Mouse (Mus musculus): ENCODE data around the gene Emilin3. TPM values are rescaled to one million over a fixed set of nuclear protein-coding genes. Genes with fewer than 3 reads are reported as not detected.

Emilin3 gene
- total RNA-seq, 2 experiments from 2014 or later: 0.28 to 0.29 TPM

- no peak for TF ChIP-seq CTCF (conservative IDR thresholded peaks at IDR 0.05)
- peak in 1 of 2 experiments; percentile 23 for DNase-seq (ENCODE audit: low spot score in 2 of 2)
- H3K27ac ChIP-seq: peak within 1 kb of the TSS; percentile 73
- H3K4me3 ChIP-seq: peak within 1 kb of the TSS; percentile 6; the same call in 1 of the 2 replicates
Observed at GRCm38 (mm10) chr2:160880453-160881195, 31.5 kb downstream of the Emilin3 start, which contains the start of gene Lpin3. Lpin3 (plus strand) TSS chr2:160880670.

- DNase-seq (ENCODE audit: low spot score in 2 of 2): no peak
- H3K27ac ChIP-seq: no peak overlapping the region
- H3K4me3 ChIP-seq: no peak overlapping the region
- TF ChIP-seq CTCF (conservative IDR thresholded peaks at IDR 0.05): peak; percentile 72
Observed at GRCm38 (mm10) chr2:160876115-160876514, 36.0 kb downstream of the Emilin3 start.

GRCm38 (mm10) chr2:160874231-160874877 is 37.8 kb downstream of the Emilin3 start:
- Histone ChIP-seq H3K27ac (peak overlapping the region; percentile 99), H3K4me3 (no peak overlapping the region)
- DNase-seq (ENCODE audit: low spot score in 2 of 2): no peak
- TF ChIP-seq CTCF (conservative IDR thresholded peaks at IDR 0.05): no peak

GRCm38 (mm10) chr2:160872890-160873382 is 39.2 kb downstream of the Emilin3 start, which contains the start of gene Zhx3:
Zhx3 (minus strand) TSS chr2:160872998.
- peak; percentile 89 to 90 for DNase-seq (ENCODE audit: low spot score in 2 of 2)
- Histone ChIP-seq H3K27ac (peak within 1 kb of the TSS; percentile 99), H3K4me3 (peak within 1 kb of the TSS; percentile 97)
- TF ChIP-seq CTCF (conservative IDR thresholded peaks at IDR 0.05): no peak

- Histone ChIP-seq H3K27ac (peak overlapping the region; percentile 99), H3K4me3 (peak overlapping the region; percentile 97)
- DNase-seq (ENCODE audit: low spot score in 2 of 2): peak; percentile 64 to 67
- no peak for TF ChIP-seq CTCF (conservative IDR thresholded peaks at IDR 0.05)
Observed at GRCm38 (mm10) chr2:160872395-160872794, 39.7 kb downstream of the Emilin3 start.

GRCm38 (mm10) chr2:160871310-160871709 is 40.8 kb downstream of the Emilin3 start:
- H3K4me3 ChIP-seq: peak overlapping the region; percentile 97
- H3K27ac ChIP-seq: peak overlapping the region; percentile 99
- DNase-seq (ENCODE audit: low spot score in 2 of 2): no peak
- no peak for TF ChIP-seq CTCF (conservative IDR thresholded peaks at IDR 0.05)

GRCm38 (mm10) chr2:160869446-160869845 is 42.7 kb downstream of the Emilin3 start:
- Histone ChIP-seq H3K4me3 (peak overlapping the region; percentile 97; the same call in 1 of the 2 replicates), H3K27ac (peak overlapping the region; percentile 9; the same call in 1 of the 2 replicates)
- no peak for DNase-seq (ENCODE audit: low spot score in 2 of 2)
- TF ChIP-seq CTCF (conservative IDR thresholded peaks at IDR 0.05): no peak

GRCm38 (mm10) chr2:160865266-160865665 is 46.9 kb downstream of the Emilin3 start:
- Histone ChIP-seq H3K27ac (0 out of 2 replicates have a peak overlapping the region, but pooled peaks have one; percentile 19), H3K4me3 (no peak overlapping the region)
- DNase-seq (ENCODE audit: low spot score in 2 of 2): no peak
- TF ChIP-seq CTCF (conservative IDR thresholded peaks at IDR 0.05): no peak

GRCm38 (mm10) chr2:160864112-160864511 is 48.0 kb downstream of the Emilin3 start:
- Histone ChIP-seq H3K4me3 (no peak overlapping the region), H3K27ac (no peak overlapping the region)
- no peak for TF ChIP-seq CTCF (conservative IDR thresholded peaks at IDR 0.05)
- DNase-seq (ENCODE audit: low spot score in 2 of 2): no peak

GRCm38 (mm10) chr2:160860363-160860762 is 51.8 kb downstream of the Emilin3 start:
- no peak for DNase-seq (ENCODE audit: low spot score in 2 of 2)
- no peak for TF ChIP-seq CTCF (conservative IDR thresholded peaks at IDR 0.05)
- H3K4me3 ChIP-seq: no peak overlapping the region
- H3K27ac ChIP-seq: no peak overlapping the region

Other genes with a start within 250 kb of the Emilin3 start
- gene Plcg1, start 181.0 kb downstream of the Emilin3 start, total RNA-seq (2021): 100 to 1,000 TPM; 103 to 108 TPM
- gene Zhx3, start 39.3 kb downstream of the Emilin3 start, total RNA-seq (2021): 100 to 1,000 TPM; 111 to 116 TPM
- gene Lpin3, start 31.7 kb downstream of the Emilin3 start, total RNA-seq (2021): 1 to 10 TPM in 1 of 2 experiments, under 1 TPM in 1; 0.97 to 1.0 TPM
- 10 to 100 TPM; 56.7 to 57.9 TPM for gene Chd6, start 196.7 kb upstream of the Emilin3 start, total RNA-seq (2021)